Mouse (Mus musculus) myocyte (in vitro differentiated cells): ENCODE data around the gene Atg4a.

Experiments
- CEBPB ChIP-seq: IDR thresholded peaks from 2 replicates; pipeline ENCODE4 v1.6.1; 2011; ENCODE audit warnings: mild to moderate bottlenecking, moderate library complexity; ENCODE audit not compliant: poor library complexity, insufficient read depth, severe bottlenecking
- E2F4 ChIP-seq: IDR thresholded peaks from one replicate; pipeline ENCODE4 v1.6.1; 2011; ENCODE audit warnings: mild to moderate bottlenecking, control low read depth, moderate library complexity; ENCODE audit not compliant: insufficient read depth
- MAX ChIP-seq: IDR thresholded peaks from one replicate; pipeline ENCODE4 v1.6.1; 2011; ENCODE audit warnings: low read depth, mild to moderate bottlenecking, control low read depth
- MYOD1 ChIP-seq, 3 experiments: IDR thresholded peaks; one replicate each; pipeline ENCODE4 v1.6.1; 2011; ENCODE audit warnings: control low read depth in 2 of 3, low read depth in 2 of 3, mild to moderate bottlenecking in 2 of 3, moderate library complexity in 1 of 3; ENCODE audit not compliant: insufficient read length in 2 of 3, control insufficient read depth in 1 of 3
- POLR2A ChIP-seq: IDR thresholded peaks from one replicate; pipeline ENCODE4 v1.6.1; 2011; ENCODE audit warnings: low read depth, mild to moderate bottlenecking, control low read depth, moderate library complexity; ENCODE audit not compliant: insufficient read length
- POLR2AphosphoS2 ChIP-seq: IDR thresholded peaks from one replicate; pipeline ENCODE4 v1.6.1; 2011; ENCODE audit warnings: low read depth, control low read depth; ENCODE audit not compliant: insufficient read length
- REST ChIP-seq: IDR thresholded peaks from one replicate; pipeline ENCODE4 v1.6.1; 2011; ENCODE audit warnings: mild to moderate bottlenecking, control low read depth, moderate library complexity; ENCODE audit not compliant: insufficient read depth, insufficient read length
- SRF ChIP-seq: IDR thresholded peaks from one replicate; pipeline ENCODE4 v1.6.1; 2011; ENCODE audit warnings: low read depth; ENCODE audit not compliant: control insufficient read depth, insufficient read length
- TCF3 ChIP-seq: IDR thresholded peaks from one replicate; pipeline ENCODE4 v1.6.1; 2011; ENCODE audit warnings: low read depth, control low read depth; ENCODE audit not compliant: insufficient read length
- USF1 ChIP-seq: IDR thresholded peaks from one replicate; pipeline ENCODE4 v1.6.1; 2011; ENCODE audit warnings: low read depth, mild to moderate bottlenecking, control low read depth, moderate library complexity

- TF ChIP-seq USF1 (no peak), POLR2A (no peak), REST (no peak), CEBPB (no peak), MAX (no peak), POLR2AphosphoS2 (no peak), E2F4 (no peak), MYOD1 (IDR thresholded peaks at IDR 0.05; ENCODE audit: control insufficient read depth in 1 of 3, insufficient read length in 2 of 3, low read depth in 2 of 3) (no peak), SRF (no peak), TCF3 (no peak)
These were observed 193.6 kb downstream of the Atg4a start for GRCm38 (mm10) chrX:141150290-141150689.
